Mouse (Mus musculus) G1E-ER4 (cell line): ENCODE results near the gene Uts2. TPM values are rescaled to one million over a fixed set of nuclear protein-coding genes. Genes with fewer than 3 reads are reported as not detected.

Experiments used
- GATA1 ChIP-seq: IDR thresholded peaks from one replicate; pipeline ENCODE4 v1.8.0; 2012; ENCODE audit warnings: low read length, inconsistent platforms
- polyA plus RNA-seq: library from polyadenylated mRNA; stranded (reverse); fragments of >175 nt; gene quantifications from 2 replicates; pipeline ENCODE4 v1.2.3, GENCODE M21; 2012

Uts2 gene
- polyA plus RNA-seq, 1 experiment: not detected

GRCm38 (mm10) chr4:151051162-151051561, 54.3 kb downstream of the Uts2 start:
- no peak for TF ChIP-seq GATA1

Other genes with a start within 250 kb of the Uts2 start
- not detected in 2 replicates for gene Errfi1, start 143.2 kb upstream of the Uts2 start, polyA plus RNA-seq
- gene Park7, start 82.7 kb upstream of the Uts2 start, polyA plus RNA-seq: 389 and 427 TPM in 2 replicates
- not detected in 2 replicates for gene Tnfrsf9, start 82.5 kb upstream of the Uts2 start, polyA plus RNA-seq
- 2.6 and 3.4 TPM in 2 replicates for gene Per3, start 47.6 kb downstream of the Uts2 start, polyA plus RNA-seq
- gene Vamp3, start 60.9 kb downstream of the Uts2 start, polyA plus RNA-seq: 4.1 and 6.8 TPM in 2 replicates
- not detected in 2 replicates for gene Gm13090, start 92.5 kb downstream of the Uts2 start, polyA plus RNA-seq